Mouse (Mus musculus): ENCODE data around the gene Lrrc28.
A peak's percentile ranks its signal among the peaks of the same experiment; 100 is the strongest.
"Not testable (repeated sequence)": the region's sequence is repeated elsewhere in the genome, so short reads cannot be mapped to it uniquely, and the experiment has no call there.

Gene Lrrc28

GRCm38 (mm10) chr7:67530981-67531380 lies 114.1 kb downstream of the Lrrc28 start:
- no peak for DNase-seq (ENCODE audit: low read depth, low spot score)

- DNase-seq (ENCODE audit: low read depth, low spot score), result no peak
Measured at GRCm38 (mm10) chr7:67529381-67529780, 115.7 kb downstream of the Lrrc28 start.

- no peak for DNase-seq (ENCODE audit: low read depth, low spot score)
Measured at GRCm38 (mm10) chr7:67528821-67529221, 116.2 kb downstream of the Lrrc28 start.

GRCm38 (mm10) chr7:67528063-67528811 lies 116.8 kb downstream of the Lrrc28 start:
- DNase-seq (ENCODE audit: low read depth, low spot score), result peak; percentile 20

- DNase-seq (ENCODE audit: low read depth, low spot score), result no peak
Measured at GRCm38 (mm10) chr7:67525886-67526580, 119.0 kb downstream of the Lrrc28 start.

- DNase-seq (ENCODE audit: low read depth, low spot score), result not testable (repeated sequence)
Measured at GRCm38 (mm10) chr7:67524069-67524468, 121.0 kb downstream of the Lrrc28 start.

GRCm38 (mm10) chr7:67523400-67523799 lies 121.7 kb downstream of the Lrrc28 start:
- no peak for DNase-seq (ENCODE audit: low read depth, low spot score)

GRCm38 (mm10) chr7:67521731-67522130 lies 123.3 kb downstream of the Lrrc28 start:
- DNase-seq (ENCODE audit: low read depth, low spot score), result not testable (repeated sequence)

GRCm38 (mm10) chr7:67520959-67521358 lies 124.1 kb downstream of the Lrrc28 start:
- DNase-seq (ENCODE audit: low read depth, low spot score), result no peak

- DNase-seq (ENCODE audit: low read depth, low spot score), result no peak
Measured at GRCm38 (mm10) chr7:67520001-67520400, 125.1 kb downstream of the Lrrc28 start.

- DNase-seq (ENCODE audit: low read depth, low spot score), result no peak
Measured at GRCm38 (mm10) chr7:67515621-67516020, 129.4 kb downstream of the Lrrc28 start.

GRCm38 (mm10) chr7:67514893-67515292 lies 130.2 kb downstream of the Lrrc28 start:
- no peak for DNase-seq (ENCODE audit: low read depth, low spot score)

GRCm38 (mm10) chr7:67514380-67514779 lies 130.7 kb downstream of the Lrrc28 start:
- DNase-seq (ENCODE audit: low read depth, low spot score), result no peak

- DNase-seq (ENCODE audit: low read depth, low spot score), result no peak
Measured at GRCm38 (mm10) chr7:67513656-67514055, 131.4 kb downstream of the Lrrc28 start.

- no peak for DNase-seq (ENCODE audit: low read depth, low spot score)
Measured at GRCm38 (mm10) chr7:67511606-67512005, 133.5 kb downstream of the Lrrc28 start.

GRCm38 (mm10) chr7:67503281-67504010 lies 141.6 kb downstream of the Lrrc28 start:
- DNase-seq (ENCODE audit: low read depth, low spot score), result no peak

- DNase-seq (ENCODE audit: low read depth, low spot score), result no peak
Measured at GRCm38 (mm10) chr7:67502631-67503030, 142.4 kb downstream of the Lrrc28 start.

- DNase-seq (ENCODE audit: low read depth, low spot score), result no peak
Measured at GRCm38 (mm10) chr7:67500878-67501277, 144.2 kb downstream of the Lrrc28 start.

- DNase-seq (ENCODE audit: low read depth, low spot score), result no peak
Measured at GRCm38 (mm10) chr7:67500076-67500828, 144.8 kb downstream of the Lrrc28 start.

GRCm38 (mm10) chr7:67499516-67499915 lies 145.6 kb downstream of the Lrrc28 start:
- no peak for DNase-seq (ENCODE audit: low read depth, low spot score)

GRCm38 (mm10) chr7:67493795-67494687 lies 151.0 kb downstream of the Lrrc28 start:
- DNase-seq (ENCODE audit: low read depth, low spot score), result no peak

Measured in retina, postnatal 7 days (tissue).